Mouse (Mus musculus) megakaryocyte, embryonic 14.5 days (primary cell): ENCODE data around the gene Arhgap15.

ENCODE experiments used
- FLI1 ChIP-seq: IDR thresholded peaks from 2 replicates; pipeline ENCODE4 v1.6.1; 2012; ENCODE audit warnings: low read length, inconsistent platforms, mixed read lengths
- GATA1 ChIP-seq: IDR thresholded peaks from 3 replicates; pipeline ENCODE4 v1.6.1; 2012; ENCODE audit warnings: mixed read lengths, low read length, inconsistent platforms, borderline replicate concordance

GRCm38 (mm10) chr2:44436652-44437051, 688.0 kb downstream of the Arhgap15 start:
- no peak for TF ChIP-seq GATA1
- TF ChIP-seq FLI1: no peak
